Mouse (Mus musculus): ENCODE results near the gene Kctd12. TPM values are rescaled to one million over a fixed set of nuclear protein-coding genes. Genes with fewer than 3 reads are reported as not detected.

The Kctd12 gene
- 9.3 and 13.7 TPM in 2 replicates for polyA plus RNA-seq (2014; fragmentation: Nextera tagmentation; extraction: Ambion mirVana)

- peak; percentile 94 for ATAC-seq (ENCODE audit: low FRiP score)
- H3K4me1 ChIP-seq (ENCODE audit: control insufficient read depth, insufficient read depth, low read length) = no peaks in the 10 kb centered on the region; the same call in 1 of the 2 replicates
- H3K9ac ChIP-seq (ENCODE audit: low read length) = peak within 1 kb of the TSS; percentile 61
- no peaks in the 10 kb centered on the region for H3K9me3 ChIP-seq (ENCODE audit: control insufficient read depth, low read length)
- DNase-seq (ENCODE audit: low spot score, missing footprints) = peak; percentile 97
- H3K4me3 ChIP-seq (ENCODE audit: low read depth, low read length) = peak within 1 kb of the TSS; percentile 50
- 2% methylated on average over 47 of the region's 66 CpGs for WGBS
- H3K36me3 ChIP-seq (ENCODE audit: control insufficient read depth, insufficient read depth, low read length) = no peaks in the 10 kb centered on the region
- peak within 1 kb of the TSS; percentile 65 for H3K27ac ChIP-seq (ENCODE audit: low read depth, low read length)
- H3K4me2 ChIP-seq = peak within 1 kb of the TSS; percentile 98
- peaks cover 12% of the 10 kb centered on the region for H3K27me3 ChIP-seq (ENCODE audit: control insufficient read depth, insufficient read depth, low read length)
Measured at GRCm38 (mm10) chr14:102982627-102983540, at the start of gene Kctd12. Kctd12 (minus strand) TSS chr14:102982637.

- H3K27me3 ChIP-seq (ENCODE audit: control insufficient read depth, insufficient read depth, low read length) = no peaks in the 10 kb centered on the region
- ATAC-seq (ENCODE audit: low FRiP score) = no peak
- no peaks in the 10 kb centered on the region for H3K9me3 ChIP-seq (ENCODE audit: control insufficient read depth, low read length)
Measured at GRCm38 (mm10) chr14:103029203-103029602, 46.8 kb upstream of the Kctd12 start.

GRCm38 (mm10) chr14:103020046-103020445 lies 37.6 kb upstream of the Kctd12 start:
- Histone ChIP-seq H3K9ac (ENCODE audit: low read length) (no peak overlapping the region), H3K27ac (ENCODE audit: low read depth, low read length) (no peak overlapping the region), H3K36me3 (ENCODE audit: control insufficient read depth, insufficient read depth, low read length) (no peaks in the 10 kb centered on the region), H3K9me3 (ENCODE audit: control insufficient read depth, low read length) (no peaks in the 10 kb centered on the region), H3K27me3 (ENCODE audit: control insufficient read depth, insufficient read depth, low read length) (no peaks in the 10 kb centered on the region), H3K4me1 (ENCODE audit: control insufficient read depth, insufficient read depth, low read length) (no peaks in the 10 kb centered on the region), H3K4me3 (ENCODE audit: low read depth, low read length) (no peak overlapping the region), H3K4me2 (no peak overlapping the region)
- DNase-seq (ENCODE audit: low spot score, missing footprints) = no peak
- WGBS = 66% methylated on average over 2 of the region's 2 CpGs
- ATAC-seq (ENCODE audit: low FRiP score) = no peak

More at GRCm38 (mm10) chr14:103029203-103029602, 46.8 kb upstream of the Kctd12 start:
- Histone ChIP-seq H3K4me3 (ENCODE audit: low read depth, low read length) (no peak overlapping the region), H3K4me2 (no peak overlapping the region), H3K27ac (ENCODE audit: low read depth, low read length) (no peak overlapping the region), H3K36me3 (ENCODE audit: control insufficient read depth, insufficient read depth, low read length) (no peaks in the 10 kb centered on the region), H3K4me1 (ENCODE audit: control insufficient read depth, insufficient read depth, low read length) (no peaks in the 10 kb centered on the region), H3K9ac (ENCODE audit: low read length) (no peak overlapping the region)
- DNase-seq (ENCODE audit: low spot score, missing footprints) = no peak
- WGBS = 80% methylated on average over 2 of the region's 2 CpGs

GRCm38 (mm10) chr14:103017009-103017408 lies 34.6 kb upstream of the Kctd12 start:
- Histone ChIP-seq H3K9me3 (ENCODE audit: control insufficient read depth, low read length) (no peaks in the 10 kb centered on the region), H3K4me1 (ENCODE audit: control insufficient read depth, insufficient read depth, low read length) (no peaks in the 10 kb centered on the region), H3K4me3 (ENCODE audit: low read depth, low read length) (no peak overlapping the region), H3K27ac (ENCODE audit: low read depth, low read length) (no peak overlapping the region), H3K27me3 (ENCODE audit: control insufficient read depth, insufficient read depth, low read length) (no peaks in the 10 kb centered on the region), H3K36me3 (ENCODE audit: control insufficient read depth, insufficient read depth, low read length) (no peaks in the 10 kb centered on the region), H3K9ac (ENCODE audit: low read length) (no peak overlapping the region), H3K4me2 (no peak overlapping the region)
- DNase-seq (ENCODE audit: low spot score, missing footprints) (no peak), ATAC-seq (ENCODE audit: low FRiP score) (no peak)
- WGBS = 81% methylated on average over 5 of the region's 5 CpGs

GRCm38 (mm10) chr14:103012563-103013150 lies 30.2 kb upstream of the Kctd12 start:
- Histone ChIP-seq H3K4me2 (no peak overlapping the region), H3K9ac (ENCODE audit: low read length) (no peak overlapping the region), H3K9me3 (ENCODE audit: control insufficient read depth, low read length) (no peaks in the 10 kb centered on the region), H3K27me3 (ENCODE audit: control insufficient read depth, insufficient read depth, low read length) (no peaks in the 10 kb centered on the region), H3K4me3 (ENCODE audit: low read depth, low read length) (no peak overlapping the region), H3K27ac (ENCODE audit: low read depth, low read length) (no peak overlapping the region), H3K36me3 (ENCODE audit: control insufficient read depth, insufficient read depth, low read length) (no peaks in the 10 kb centered on the region), H3K4me1 (ENCODE audit: control insufficient read depth, insufficient read depth, low read length) (no peaks in the 10 kb centered on the region)
- DNase-seq (ENCODE audit: low spot score, missing footprints) = peak; percentile 92
- WGBS = 30% methylated on average over 4 of the region's 4 CpGs
- ATAC-seq (ENCODE audit: low FRiP score) = peak; percentile 89

- 34% methylated on average over 5 of the region's 5 CpGs for WGBS
- ATAC-seq (ENCODE audit: low FRiP score) (0 out of 2 replicates have a peak, but pooled peaks have one; percentile 14), DNase-seq (ENCODE audit: low spot score, missing footprints) (no peak)
Measured at GRCm38 (mm10) chr14:103011782-103012181, 29.3 kb upstream of the Kctd12 start.

GRCm38 (mm10) chr14:103007737-103008136 lies 25.3 kb upstream of the Kctd12 start:
- H3K36me3 ChIP-seq (ENCODE audit: control insufficient read depth, insufficient read depth, low read length) = no peaks in the 10 kb centered on the region
- H3K9ac ChIP-seq (ENCODE audit: low read length) = no peak overlapping the region
- 89% methylated on average over 4 of the region's 4 CpGs for WGBS
- H3K9me3 ChIP-seq (ENCODE audit: control insufficient read depth, low read length) = no peaks in the 10 kb centered on the region
- H3K4me3 ChIP-seq (ENCODE audit: low read depth, low read length) = no peak overlapping the region
- ATAC-seq (ENCODE audit: low FRiP score) (no peak), DNase-seq (ENCODE audit: low spot score, missing footprints) (no peak)
- H3K27ac ChIP-seq (ENCODE audit: low read depth, low read length) = no peak overlapping the region
- H3K4me2 ChIP-seq = no peak overlapping the region
- H3K4me1 ChIP-seq (ENCODE audit: control insufficient read depth, insufficient read depth, low read length) = no peaks in the 10 kb centered on the region
- no peaks in the 10 kb centered on the region for H3K27me3 ChIP-seq (ENCODE audit: control insufficient read depth, insufficient read depth, low read length)

More at GRCm38 (mm10) chr14:103011782-103012181, 29.3 kb upstream of the Kctd12 start:
- no peak overlapping the region for H3K4me3 ChIP-seq (ENCODE audit: low read depth, low read length)
- H3K27ac ChIP-seq (ENCODE audit: low read depth, low read length) = no peak overlapping the region
- H3K4me1 ChIP-seq (ENCODE audit: control insufficient read depth, insufficient read depth, low read length) = no peaks in the 10 kb centered on the region
- H3K9me3 ChIP-seq (ENCODE audit: control insufficient read depth, low read length) = no peaks in the 10 kb centered on the region
- no peak overlapping the region for H3K4me2 ChIP-seq
- H3K36me3 ChIP-seq (ENCODE audit: control insufficient read depth, insufficient read depth, low read length) = no peaks in the 10 kb centered on the region
- no peaks in the 10 kb centered on the region for H3K27me3 ChIP-seq (ENCODE audit: control insufficient read depth, insufficient read depth, low read length)
- no peak overlapping the region for H3K9ac ChIP-seq (ENCODE audit: low read length)

- H3K4me1 ChIP-seq (ENCODE audit: control insufficient read depth, insufficient read depth, low read length) = no peaks in the 10 kb centered on the region
- no peaks in the 10 kb centered on the region for H3K9me3 ChIP-seq (ENCODE audit: control insufficient read depth, low read length)
- H3K4me3 ChIP-seq (ENCODE audit: low read depth, low read length) = no peak overlapping the region
- H3K36me3 ChIP-seq (ENCODE audit: control insufficient read depth, insufficient read depth, low read length) = no peaks in the 10 kb centered on the region
- WGBS = 26% methylated on average over 6 of the region's 6 CpGs
- no peaks in the 10 kb centered on the region for H3K27me3 ChIP-seq (ENCODE audit: control insufficient read depth, insufficient read depth, low read length)
- DNase-seq (ENCODE audit: low spot score, missing footprints) = peak; percentile 99
- no peak overlapping the region for H3K27ac ChIP-seq (ENCODE audit: low read depth, low read length)
- peak; percentile 90 for ATAC-seq (ENCODE audit: low FRiP score)
- H3K4me2 ChIP-seq = no peak overlapping the region
- no peak overlapping the region for H3K9ac ChIP-seq (ENCODE audit: low read length)
Measured at GRCm38 (mm10) chr14:102994662-102995561, 12.5 kb upstream of the Kctd12 start.

Data from midbrain, embryonic 11.5 days (tissue).